Mouse (Mus musculus) telencephalon, adult 2 months (tissue): ENCODE measurements at regions not wholly inside any gene's neighbourhood (a gene's known extent, or its start where the extent isn't known, plus 50 kb on each side); places are given as distances from the start of the nearest gene placed in this dataset.

Source experiments
- DNase-seq: peaks from one replicate; pipeline ENCODE4 v3.0.0-alpha.2; 2011; ENCODE audit warnings: low read depth, low spot score

- DNase-seq = no peak
Observed at GRCm38 (mm10) chr9:113093863-113094390, 614.1 kb downstream of the Pdcd6ip start.

DNA sequence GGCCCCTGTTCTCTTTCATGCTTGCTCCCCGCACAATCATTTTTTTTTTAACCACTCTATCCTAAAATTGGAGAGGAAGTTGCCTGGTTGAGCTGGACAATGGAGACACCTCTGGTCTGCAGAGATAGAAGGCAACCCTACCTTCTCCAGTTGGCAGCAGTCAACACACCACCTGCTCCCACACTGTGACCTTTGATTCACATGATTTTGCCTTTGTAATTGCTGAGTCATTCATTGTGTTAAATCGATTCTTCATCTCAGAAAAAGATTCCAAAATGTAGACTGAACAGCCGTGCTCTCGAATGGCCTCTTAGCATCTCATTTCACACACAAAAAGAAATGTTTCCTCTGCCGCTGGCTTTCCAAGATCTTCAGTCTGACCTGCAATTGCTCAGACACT is 616.2 kb downstream of the Pdcd6ip start:
- no peak for DNase-seq

DNA sequence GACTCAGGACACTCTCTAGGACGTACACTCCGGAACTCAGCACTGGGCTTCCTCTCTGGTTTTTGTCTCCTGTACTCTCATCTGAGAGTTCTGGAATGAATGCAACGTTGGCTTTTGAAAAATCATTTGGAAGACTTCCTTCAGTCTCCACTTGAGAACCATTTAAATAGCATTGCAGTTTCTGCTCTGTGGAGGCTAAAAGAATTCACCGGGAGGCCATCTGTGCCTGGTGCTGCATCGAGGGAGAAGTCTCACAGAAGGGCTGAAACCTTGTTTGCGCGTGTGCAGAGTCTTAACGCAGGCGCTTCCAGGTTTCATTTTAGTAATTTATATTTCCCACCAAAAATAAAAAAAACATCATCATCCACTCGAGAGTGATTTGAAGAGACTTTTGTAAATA is 620.3 kb downstream of the Pdcd6ip start:
- peak; percentile 76 for DNase-seq

GRCm38 (mm10) chr9:113085281-113085810 is 622.7 kb downstream of the Pdcd6ip start:
- no peak for DNase-seq

- no peak for DNase-seq
Observed at GRCm38 (mm10) chr9:113074866-113075265, 633.2 kb downstream of the Pdcd6ip start.

- DNase-seq = no peak
Observed at GRCm38 (mm10) chr9:113057415-113057814, 650.6 kb downstream of the Pdcd6ip start.

DNA sequence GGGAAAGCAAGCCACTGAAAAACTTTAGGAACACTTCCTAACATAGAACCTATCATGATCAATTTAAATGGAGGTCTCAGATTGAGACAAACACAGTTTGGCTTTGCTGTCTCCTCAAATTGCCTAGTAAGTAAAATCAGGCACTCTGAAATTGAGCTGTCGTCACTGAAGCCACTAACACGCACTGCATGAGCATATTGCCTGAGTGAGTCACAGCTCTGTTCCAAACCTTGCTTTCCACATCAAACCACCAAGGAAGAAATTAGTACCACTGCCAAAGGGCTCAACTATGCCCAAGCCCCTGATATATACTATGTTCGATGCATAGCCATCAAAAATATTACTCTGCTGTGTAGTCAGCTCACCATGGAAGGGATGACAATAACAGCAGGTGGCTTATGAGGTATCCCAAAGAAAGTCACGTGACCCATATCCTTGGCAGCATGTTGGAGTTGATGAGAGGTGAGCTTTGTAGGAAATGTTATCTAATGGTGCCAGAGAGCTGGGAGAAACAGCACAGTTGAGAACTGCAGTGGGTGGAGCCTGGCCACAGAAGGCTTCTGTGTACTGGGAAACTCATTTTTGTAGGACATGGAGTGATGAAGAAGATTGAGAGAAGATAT is 663.4 kb downstream of the Pdcd6ip start:
- no peak for DNase-seq

GRCm38 (mm10) chr9:113040885-113041284 is 667.2 kb downstream of the Pdcd6ip start:
- no peak for DNase-seq

DNA sequence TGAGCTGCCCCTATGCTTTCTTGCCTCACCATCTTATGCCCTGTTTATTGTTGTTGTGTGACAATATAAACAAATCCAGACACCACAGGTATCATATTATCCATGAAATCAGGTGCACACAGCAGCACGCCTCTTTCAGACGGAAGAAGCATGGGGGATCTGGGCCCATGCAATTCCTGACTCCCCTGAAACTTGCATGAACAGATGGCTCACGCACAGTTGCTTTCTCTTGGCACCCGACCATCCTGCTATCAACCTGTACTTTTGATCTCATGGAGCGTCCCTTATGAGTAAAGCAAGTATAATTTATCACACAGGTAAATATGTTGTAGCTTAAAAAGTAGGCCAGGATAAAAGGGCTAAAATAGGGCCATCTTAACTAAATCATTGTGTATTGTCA is 674.1 kb downstream of the Pdcd6ip start:
- DNase-seq = no peak

DNA sequence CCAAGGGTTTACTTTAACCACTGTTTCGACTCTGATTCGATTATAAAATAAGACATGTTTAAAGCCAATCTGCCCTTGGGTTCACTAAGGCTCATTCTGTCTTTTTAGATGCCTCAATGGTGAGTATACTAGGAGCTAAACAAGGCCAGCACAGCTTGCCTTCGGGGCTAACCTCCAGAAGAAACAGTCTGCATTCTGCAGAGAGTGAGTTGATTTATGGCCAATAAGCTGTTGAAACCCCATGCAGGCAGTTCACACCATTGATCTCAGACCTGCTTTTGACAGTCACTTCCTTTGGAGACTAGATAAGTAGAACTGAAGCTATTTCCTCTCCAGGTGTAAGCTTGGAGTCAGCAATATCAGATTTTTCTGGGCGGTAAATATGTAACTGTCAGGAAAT is 679.0 kb downstream of the Pdcd6ip start:
- DNase-seq = no peak

DNA sequence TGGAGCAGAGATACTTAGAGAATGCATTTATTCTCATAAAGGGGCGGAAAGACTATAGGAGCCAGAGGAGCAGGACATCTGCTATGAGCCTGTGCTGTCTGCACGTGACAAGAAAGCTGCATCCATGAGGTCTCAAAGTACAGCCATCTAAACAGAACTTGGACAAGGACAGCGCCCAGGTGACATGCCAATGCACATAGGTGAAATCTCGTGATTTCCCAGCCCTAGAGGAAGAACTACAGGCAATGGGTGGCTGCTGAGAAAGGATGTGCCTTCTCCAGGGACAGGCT is 681.2 kb downstream of the Pdcd6ip start:
- peak; percentile 57 for DNase-seq

- DNase-seq = peak; percentile 60
Observed at GRCm38 (mm10) chr9:113026096-113026903, 681.8 kb downstream of the Pdcd6ip start.

- DNase-seq = no peak
Observed at GRCm38 (mm10) chr9:113021866-113022645, 686.0 kb downstream of the Pdcd6ip start.

- no peak for DNase-seq
Observed at GRCm38 (mm10) chr9:113019576-113019975, 688.5 kb downstream of the Pdcd6ip start.

GRCm38 (mm10) chr9:113008106-113008505 is 700.0 kb downstream of the Pdcd6ip start:
- DNase-seq = no peak

DNA sequence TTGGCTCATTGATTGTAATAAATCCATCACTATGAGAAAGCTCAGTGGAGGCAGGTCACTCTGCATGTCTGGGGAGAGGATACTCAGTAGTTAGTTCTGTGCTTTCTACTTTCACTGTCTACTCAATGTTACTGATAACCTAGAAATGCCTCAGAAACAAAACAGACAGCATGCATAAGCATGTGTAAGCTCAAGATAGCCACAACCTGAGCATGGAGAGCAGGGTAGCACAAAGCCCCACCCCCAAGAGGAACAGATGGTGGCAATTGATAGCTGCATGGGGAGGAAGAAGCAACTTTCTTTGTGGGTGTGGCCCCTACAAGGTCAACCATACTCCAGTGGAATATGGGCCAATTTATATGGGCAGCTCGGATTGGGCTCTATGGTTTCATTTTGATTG is 711.9 kb downstream of the Pdcd6ip start:
- DNase-seq = no peak

DNA sequence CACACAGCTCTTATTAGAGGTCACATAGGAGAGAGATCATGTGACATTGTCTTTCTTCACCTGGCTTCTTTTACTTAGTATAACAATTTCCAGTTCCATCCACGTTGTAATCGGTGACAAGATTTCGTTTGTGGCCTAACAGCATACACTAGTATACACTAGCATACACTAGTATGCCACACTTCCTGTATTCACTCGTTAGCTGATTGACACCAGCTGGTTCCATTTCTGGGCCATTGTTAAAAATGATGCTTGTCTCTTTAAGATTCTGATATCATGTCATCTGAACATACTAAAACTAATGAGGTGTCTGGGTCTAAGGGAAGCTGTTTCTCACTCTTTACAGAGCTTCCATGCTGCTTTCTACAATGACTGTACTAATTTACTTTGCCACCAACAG is 713.3 kb downstream of the Pdcd6ip start:
- DNase-seq = no peak

GRCm38 (mm10) chr9:112993627-112994026 is 714.4 kb downstream of the Pdcd6ip start:
- no peak for DNase-seq

GRCm38 (mm10) chr9:112992937-112993336 is 715.1 kb downstream of the Pdcd6ip start:
- no peak for DNase-seq

DNA sequence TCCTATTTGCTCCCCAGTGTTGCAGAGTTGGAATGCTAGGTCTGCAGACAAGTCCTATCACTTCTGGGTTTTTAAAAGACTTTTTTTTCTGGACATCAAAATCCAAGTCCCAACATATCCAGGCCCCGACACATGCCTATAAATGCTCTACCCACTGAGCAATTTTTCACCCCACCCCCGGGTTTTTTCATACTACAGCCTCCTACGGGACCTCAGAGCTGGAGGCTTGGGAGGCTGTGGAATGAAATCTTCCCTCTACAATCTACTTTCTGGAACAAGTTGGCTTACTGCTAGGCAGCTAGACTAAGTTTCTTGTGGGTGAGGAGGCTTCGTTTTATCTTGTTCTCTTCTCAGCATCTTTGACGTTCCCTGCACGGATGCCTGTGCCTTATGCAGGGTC is 724.7 kb downstream of the Pdcd6ip start:
- peak; percentile 23 for DNase-seq

GRCm38 (mm10) chr9:112951567-112951966 is 715.8 kb upstream of the Arpp21 start:
- DNase-seq = no peak

GRCm38 (mm10) chr9:112950056-112950455 is 714.3 kb upstream of the Arpp21 start:
- no peak for DNase-seq
